Mouse (Mus musculus): Measurements from ENCODE around the gene Kansl1l. TPM values are rescaled to one million over a fixed set of nuclear protein-coding genes. Genes with fewer than 3 reads are reported as not detected.

Gene Kansl1l
- polyA plus RNA-seq, 1 experiment from 2014 or later: 23.4 TPM

- Histone ChIP-seq H3K4me2 (ENCODE audit: low read depth, low read length) (no peak overlapping the region), H3K4me3 (ENCODE audit: low read length) (no peak overlapping the region), H3K27me3 (ENCODE audit: control insufficient read depth, insufficient read depth, low read depth, low read length) (no peaks in the 10 kb centered on the region), H3K4me1 (replicated peaks; ENCODE audit: control insufficient read depth, insufficient read depth, low read length) (no peaks in the 10 kb centered on the region), H3K9ac (ENCODE audit: low read length) (no peak overlapping the region), H3K9me3 (ENCODE audit: control insufficient read depth, low read length) (no peaks in the 10 kb centered on the region), H3K36me3 (ENCODE audit: control insufficient read depth, insufficient read depth, low read length) (no peaks in the 10 kb centered on the region), H3K27ac (ENCODE audit: low read length) (no peak overlapping the region)
- WGBS: 43% methylated on average over 1 of the region's 1 CpGs
- ATAC-seq (ENCODE audit: low read depth): no peak
Observed at GRCm38 (mm10) chr1:66692308-66692707, 125.1 kb downstream of the Kansl1l start.

- Histone ChIP-seq H3K36me3 (ENCODE audit: control insufficient read depth, insufficient read depth, low read length) (no peaks in the 10 kb centered on the region), H3K27ac (ENCODE audit: low read length) (no peak overlapping the region), H3K4me2 (ENCODE audit: low read depth, low read length) (no peak overlapping the region), H3K9me3 (ENCODE audit: control insufficient read depth, low read length) (no peaks in the 10 kb centered on the region), H3K4me3 (ENCODE audit: low read length) (no peak overlapping the region), H3K9ac (ENCODE audit: low read length) (no peak overlapping the region), H3K4me1 (replicated peaks; ENCODE audit: control insufficient read depth, insufficient read depth, low read length) (no peaks in the 10 kb centered on the region), H3K27me3 (ENCODE audit: control insufficient read depth, insufficient read depth, low read depth, low read length) (no peaks in the 10 kb centered on the region)
- WGBS: 62% methylated on average over 3 of the region's 3 CpGs
- ATAC-seq (ENCODE audit: low read depth): no peak
Observed at GRCm38 (mm10) chr1:66691772-66692171, 125.6 kb downstream of the Kansl1l start.

GRCm38 (mm10) chr1:66682974-66683373 is 134.4 kb downstream of the Kansl1l start:
- Histone ChIP-seq H3K4me3 (ENCODE audit: low read length) (no peak overlapping the region), H3K9ac (ENCODE audit: low read length) (no peak overlapping the region), H3K36me3 (ENCODE audit: control insufficient read depth, insufficient read depth, low read length) (no peaks in the 10 kb centered on the region), H3K27me3 (ENCODE audit: control insufficient read depth, insufficient read depth, low read depth, low read length) (no peaks in the 10 kb centered on the region), H3K4me2 (ENCODE audit: low read depth, low read length) (no peak overlapping the region), H3K4me1 (replicated peaks; ENCODE audit: control insufficient read depth, insufficient read depth, low read length) (no peaks in the 10 kb centered on the region), H3K27ac (ENCODE audit: low read length) (no peak overlapping the region), H3K9me3 (ENCODE audit: control insufficient read depth, low read length) (no peaks in the 10 kb centered on the region)
- WGBS: 79% methylated on average over 5 of the region's 5 CpGs
- ATAC-seq (ENCODE audit: low read depth): no peak

GRCm38 (mm10) chr1:66678662-66679061 is 138.7 kb downstream of the Kansl1l start:
- H3K9me3 ChIP-seq (ENCODE audit: control insufficient read depth, low read length): no peaks in the 10 kb centered on the region
- H3K4me1 ChIP-seq (replicated peaks; ENCODE audit: control insufficient read depth, insufficient read depth, low read length): no peaks in the 10 kb centered on the region
- H3K4me3 ChIP-seq (ENCODE audit: low read length): no peak overlapping the region
- no peak overlapping the region for H3K4me2 ChIP-seq (ENCODE audit: low read depth, low read length)
- H3K9ac ChIP-seq (ENCODE audit: low read length): no peak overlapping the region
- no peak overlapping the region for H3K27ac ChIP-seq (ENCODE audit: low read length)
- H3K36me3 ChIP-seq (ENCODE audit: control insufficient read depth, insufficient read depth, low read length): no peaks in the 10 kb centered on the region
- WGBS: 36% methylated on average over 2 of the region's 2 CpGs
- ATAC-seq (ENCODE audit: low read depth): no peak
- H3K27me3 ChIP-seq (ENCODE audit: control insufficient read depth, insufficient read depth, low read depth, low read length): no peaks in the 10 kb centered on the region

- Histone ChIP-seq H3K4me1 (replicated peaks; ENCODE audit: control insufficient read depth, insufficient read depth, low read length) (no peaks in the 10 kb centered on the region), H3K36me3 (ENCODE audit: control insufficient read depth, insufficient read depth, low read length) (no peaks in the 10 kb centered on the region), H3K4me3 (ENCODE audit: low read length) (no peak overlapping the region), H3K27ac (ENCODE audit: low read length) (no peak overlapping the region), H3K9me3 (ENCODE audit: control insufficient read depth, low read length) (no peaks in the 10 kb centered on the region), H3K4me2 (ENCODE audit: low read depth, low read length) (no peak overlapping the region), H3K27me3 (ENCODE audit: control insufficient read depth, insufficient read depth, low read depth, low read length) (no peaks in the 10 kb centered on the region), H3K9ac (ENCODE audit: low read length) (no peak overlapping the region)
- no peak for ATAC-seq (ENCODE audit: low read depth)
- 78% methylated on average over 14 of the region's 14 CpGs for WGBS
Observed at GRCm38 (mm10) chr1:66677928-66678327, 139.4 kb downstream of the Kansl1l start.

GRCm38 (mm10) chr1:66672812-66673211 is 144.6 kb downstream of the Kansl1l start:
- Histone ChIP-seq H3K4me1 (replicated peaks; ENCODE audit: control insufficient read depth, insufficient read depth, low read length) (no peaks in the 10 kb centered on the region), H3K4me2 (ENCODE audit: low read depth, low read length) (no peak overlapping the region), H3K27ac (ENCODE audit: low read length) (no peak overlapping the region), H3K4me3 (ENCODE audit: low read length) (no peak overlapping the region), H3K9me3 (ENCODE audit: control insufficient read depth, low read length) (no peaks in the 10 kb centered on the region), H3K27me3 (ENCODE audit: control insufficient read depth, insufficient read depth, low read depth, low read length) (no peaks in the 10 kb centered on the region), H3K36me3 (ENCODE audit: control insufficient read depth, insufficient read depth, low read length) (no peaks in the 10 kb centered on the region), H3K9ac (ENCODE audit: low read length) (no peak overlapping the region)
- ATAC-seq (ENCODE audit: low read depth): no peak
- WGBS: 84% methylated on average over 7 of the region's 7 CpGs

GRCm38 (mm10) chr1:66671475-66671874 is 145.9 kb downstream of the Kansl1l start:
- H3K36me3 ChIP-seq (ENCODE audit: control insufficient read depth, insufficient read depth, low read length): no peaks in the 10 kb centered on the region
- no peaks in the 10 kb centered on the region for H3K9me3 ChIP-seq (ENCODE audit: control insufficient read depth, low read length)
- H3K4me1 ChIP-seq (replicated peaks; ENCODE audit: control insufficient read depth, insufficient read depth, low read length): no peaks in the 10 kb centered on the region
- H3K4me3 ChIP-seq (ENCODE audit: low read length): no peak overlapping the region
- no peak overlapping the region for H3K27ac ChIP-seq (ENCODE audit: low read length)
- no peak overlapping the region for H3K4me2 ChIP-seq (ENCODE audit: low read depth, low read length)
- 48% methylated on average over 7 of the region's 7 CpGs for WGBS
- H3K27me3 ChIP-seq (ENCODE audit: control insufficient read depth, insufficient read depth, low read depth, low read length): no peaks in the 10 kb centered on the region
- no peak for ATAC-seq (ENCODE audit: low read depth)
- no peak overlapping the region for H3K9ac ChIP-seq (ENCODE audit: low read length)

Other genes with a start within 250 kb of the Kansl1l start
- gene Rpe, start 116.7 kb downstream of the Kansl1l start, polyA plus RNA-seq (2015; fragmentation: Nextera tagmentation; extraction: Ambion mirVana): 51.2 and 58.9 TPM in 2 replicates
- gene Acadl, start 45.7 kb upstream of the Kansl1l start, polyA plus RNA-seq (2015; fragmentation: Nextera tagmentation; extraction: Ambion mirVana): 192 and 197 TPM in 2 replicates
- gene Myl1, start 127.8 kb upstream of the Kansl1l start, polyA plus RNA-seq (2015; fragmentation: Nextera tagmentation; extraction: Ambion mirVana): 63.4 and 144 TPM in 2 replicates
- gene Lancl1, start 221.3 kb upstream of the Kansl1l start, polyA plus RNA-seq (2015; fragmentation: Nextera tagmentation; extraction: Ambion mirVana): 102 and 106 TPM in 2 replicates

All from lung, embryonic 16.5 days (tissue).